Mouse (Mus musculus) CH12.LX (cell line): ENCODE data around the gene Lmod3. TPM values are rescaled to one million over a fixed set of nuclear protein-coding genes. Genes with fewer than 3 reads are reported as not detected.
A peak's percentile ranks its signal among the peaks of the same experiment; 100 is the strongest.

Source experiments
- DNase-seq: peaks from one replicate; pipeline ENCODE4 v3.0.0-alpha.2; 2013; ENCODE audit errors: extremely low read depth
- H3K27ac ChIP-seq: 2 replicates; pipeline ENCODE4 v1.5.1; 2012; ENCODE audit warnings: low read depth, mild to moderate bottlenecking, control low read depth, moderate library complexity; ENCODE audit not compliant: insufficient read depth
- H3K27me3 ChIP-seq: replicated peaks from 2 replicates; pipeline ENCODE3; 2012; ENCODE audit warnings: inconsistent platforms
- H3K36me3 ChIP-seq, 2 experiments: replicated peaks in 1 of 2; 2 replicates each; pipeline versions ENCODE3 to v1.6.1; 2012; ENCODE audit warnings: inconsistent platforms in 1 of 2, low read length in 1 of 2, mild to moderate bottlenecking in 1 of 2, mixed read lengths in 1 of 2, moderate library complexity in 1 of 2; ENCODE audit not compliant: control insufficient read depth in 1 of 2, insufficient read depth in 1 of 2
- H3K4me1 ChIP-seq, 2 experiments: 2 replicates each; pipeline ENCODE4 v1.6.1; 2012; ENCODE audit warnings: inconsistent platforms in 1 of 2, moderate library complexity in 1 of 2; ENCODE audit not compliant: insufficient read depth in 2 of 2, control insufficient read depth in 1 of 2
- H3K4me2 ChIP-seq: 2 replicates; pipeline ENCODE4 v1.6.1; 2012; ENCODE audit warnings: low read depth, mild to moderate bottlenecking, control low read depth; ENCODE audit not compliant: poor library complexity, insufficient read depth, severe bottlenecking
- H3K4me3 ChIP-seq, 3 experiments: fragments of 150-350 bp in 1 of 3; sonication (generic) in 1 of 3; replicated peaks in 1 of 3; 2 replicates each; pipeline versions ENCODE3 to v1.5.1; 2011 to 2012; ENCODE audit warnings: low read depth in 2 of 3, low read length in 2 of 3, mild to moderate bottlenecking in 2 of 3, moderate library complexity in 2 of 3, control low read depth in 1 of 3, improper control_type of control experiment in 1 of 3, inconsistent platforms in 1 of 3, mixed read lengths in 1 of 3; ENCODE audit not compliant: poor library complexity in 1 of 3
- H3K79me2 ChIP-seq: replicated peaks from 2 replicates; pipeline ENCODE4 v1.6.1; 2012; ENCODE audit warnings: mild to moderate bottlenecking, moderate library complexity; ENCODE audit not compliant: control insufficient read depth, poor library complexity, insufficient read depth, severe bottlenecking; ENCODE audit errors: extremely low read depth
- H3K9ac ChIP-seq: 2 replicates; pipeline ENCODE4 v1.6.1; 2012; ENCODE audit warnings: low read depth, mild to moderate bottlenecking, control low read depth, moderate library complexity; ENCODE audit not compliant: insufficient read depth
- H3K9me3 ChIP-seq: replicated peaks from 2 replicates; pipeline ENCODE3; 2012; ENCODE audit warnings: low read length, inconsistent platforms, mixed read lengths
- CHD1 ChIP-seq: IDR thresholded peaks from 2 replicates; pipeline ENCODE4 v1.6.1; 2012; ENCODE audit warnings: low read depth, low read length, improper control_type of control experiment, inconsistent platforms
- CHD2 ChIP-seq: IDR thresholded peaks from 2 replicates; pipeline ENCODE4 v1.6.1; 2011; ENCODE audit warnings: low read length, improper control_type of control experiment
- CTCF ChIP-seq, 2 experiments: IDR thresholded peaks in 1 of 2; conservative IDR thresholded peaks in 1 of 2; 2 replicates each; pipeline ENCODE4 v1.5.1; 2011 to 2012; ENCODE audit warnings: low read depth in 2 of 2, low read length in 2 of 2, improper control_type of control experiment in 1 of 2, inconsistent platforms in 1 of 2, mild to moderate bottlenecking in 1 of 2, moderate library complexity in 1 of 2
- E2F4 ChIP-seq: IDR thresholded peaks from 2 replicates; pipeline ENCODE4 v1.6.1; 2011; ENCODE audit warnings: low read depth, low read length, improper control_type of control experiment; ENCODE audit not compliant: insufficient replicate concordance
- ELF1 ChIP-seq: IDR thresholded peaks from 2 replicates; pipeline ENCODE4 v1.6.1; 2014; ENCODE audit warnings: low read depth, mild to moderate bottlenecking, inconsistent platforms, low read length, improper control_type of control experiment
- EP300 ChIP-seq: IDR thresholded peaks from 2 replicates; pipeline ENCODE4 v1.6.1; 2011; ENCODE audit warnings: low read length, improper control_type of control experiment
- ETS1 ChIP-seq: conservative IDR thresholded peaks from 2 replicates; pipeline ENCODE4 v1.6.1; 2012; ENCODE audit warnings: low read depth, mild to moderate bottlenecking, inconsistent platforms, low read length, improper control_type of control experiment, moderate library complexity
- HCFC1 ChIP-seq: IDR thresholded peaks from 2 replicates; pipeline ENCODE4 v1.6.1; 2012; ENCODE audit warnings: low read depth, mild to moderate bottlenecking, inconsistent platforms, low read length, improper control_type of control experiment
- KAT2A ChIP-seq: IDR thresholded peaks from 2 replicates; pipeline ENCODE4 v1.6.1; 2012; ENCODE audit warnings: low read length, improper control_type of control experiment, inconsistent platforms; ENCODE audit not compliant: insufficient replicate concordance
- MAFK ChIP-seq: IDR thresholded peaks from 2 replicates; pipeline ENCODE4 v1.6.1; 2011; ENCODE audit warnings: low read length, improper control_type of control experiment; ENCODE audit not compliant: insufficient replicate concordance
- MAZ ChIP-seq: IDR thresholded peaks from 2 replicates; pipeline ENCODE4 v1.6.1; 2012; ENCODE audit warnings: low read depth, mild to moderate bottlenecking, inconsistent platforms, low read length, improper control_type of control experiment, moderate library complexity
- MEF2A ChIP-seq: IDR thresholded peaks from 2 replicates; pipeline ENCODE4 v1.6.1; 2014; ENCODE audit warnings: low read depth, mild to moderate bottlenecking, inconsistent platforms, low read length, improper control_type of control experiment, borderline replicate concordance
- MXI1 ChIP-seq: IDR thresholded peaks from 2 replicates; pipeline ENCODE4 v1.6.1; 2011; ENCODE audit warnings: mild to moderate bottlenecking, low read depth, low read length, improper control_type of control experiment
- MYC ChIP-seq: IDR thresholded peaks from 2 replicates; pipeline ENCODE4 v1.6.1; 2011; ENCODE audit warnings: low read depth, mild to moderate bottlenecking, improper control_type of control experiment, low read length
- NELFE ChIP-seq: IDR thresholded peaks from 2 replicates; pipeline ENCODE4 v1.6.1; 2011; ENCODE audit warnings: low read depth, low read length, improper control_type of control experiment
- NRF1 ChIP-seq: IDR thresholded peaks from 2 replicates; pipeline ENCODE4 v1.6.1; 2014; ENCODE audit warnings: low read depth, mild to moderate bottlenecking, inconsistent platforms, low read length, improper control_type of control experiment, moderate library complexity
- PAX5 ChIP-seq: IDR thresholded peaks from 2 replicates; pipeline ENCODE4 v1.6.1; 2012; ENCODE audit warnings: low read length, inconsistent platforms, mixed read lengths
- POLR2A ChIP-seq: IDR thresholded peaks from 2 replicates; pipeline ENCODE4 v1.6.1; 2011; ENCODE audit warnings: low read depth, mild to moderate bottlenecking, improper control_type of control experiment, low read length
- RAD21 ChIP-seq: IDR thresholded peaks from 2 replicates; pipeline ENCODE4 v1.6.1; 2011; ENCODE audit warnings: low read depth, mild to moderate bottlenecking, low read length, improper control_type of control experiment, moderate library complexity
- SMC3 ChIP-seq: IDR thresholded peaks from 2 replicates; pipeline ENCODE4 v1.6.1; 2011; ENCODE audit warnings: low read depth, low read length, improper control_type of control experiment
- UBTF ChIP-seq: IDR thresholded peaks from 2 replicates; pipeline ENCODE4 v1.6.1; 2012; ENCODE audit warnings: low read depth, mild to moderate bottlenecking, inconsistent platforms, low read length, improper control_type of control experiment, moderate library complexity
- USF2 ChIP-seq: conservative IDR thresholded peaks from 2 replicates; pipeline ENCODE4 v1.6.1; 2011; ENCODE audit warnings: low read depth, low read length, improper control_type of control experiment
- ZMIZ1 ChIP-seq: IDR thresholded peaks from 2 replicates; pipeline ENCODE4 v1.6.1; 2012; ENCODE audit warnings: low read depth, mild to moderate bottlenecking, inconsistent platforms, low read length, improper control_type of control experiment
- dilution Hi-C: fragments of 300-500 bp; cut with MboI; formaldehyde crosslinking; loops from 2 replicates; pipeline ENCODE4 v1.14.3; 2020; ENCODE audit warnings: low sequenced_read_pairs; ENCODE audit not compliant: extremely low pct_unique_long_range_greater_than_20kb, extremely low pct_ligation_motif_present
- in situ Hi-C: fragments of 300-500 bp; cut with MboI; formaldehyde crosslinking; loops from 3 replicates; pipeline ENCODE4 v1.14.3; 2019; ENCODE audit warnings: low sequenced_read_pairs, low pct_ligation_motif_present, low pct_unique_long_range_greater_than_20kb, mixed read lengths
- polyA plus RNA-seq: library from polyadenylated mRNA; unstranded; fragments of >175 nt; gene quantifications from 2 replicates; pipeline ENCODE4 v1.2.1, GENCODE M21; 2012; ENCODE audit warnings: low read depth; ENCODE audit not compliant: insufficient read length
- total RNA-seq, 2 experiments: library from RNA; depleted of rRNA; stranded (reverse); fragments of 300-350 nt in 1 of 2; fragments of >200 nt in 1 of 2; gene quantifications; 2 replicates each; pipeline ENCODE4 v1.2.3; 2012 to 2014

Lmod3 gene
- total and polyA plus RNA-seq, 3 experiments = not detected

DNA sequence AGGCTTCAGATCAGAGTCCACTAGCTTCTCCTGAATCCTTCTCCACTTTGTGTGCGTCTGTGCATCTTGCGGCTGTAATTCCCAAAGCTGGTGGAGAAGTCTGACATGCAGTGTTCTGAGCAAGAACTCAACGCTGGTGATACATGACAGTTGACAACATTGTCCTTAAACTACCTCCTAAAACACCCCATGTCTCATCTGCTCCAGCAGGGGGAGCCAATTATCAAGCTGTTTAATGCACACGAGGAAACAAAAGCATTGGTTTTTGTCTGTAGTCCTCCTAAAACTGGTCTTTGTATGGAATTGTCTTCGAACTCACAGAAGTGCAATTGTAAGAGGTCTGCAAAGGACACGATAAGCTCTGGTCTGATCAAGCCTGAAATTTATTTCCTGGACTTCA lies 1.6 kb downstream of the Lmod3 start:
- no peak overlapping the region for H3K4me3 ChIP-seq
- H3K27ac ChIP-seq = no peak overlapping the region
- no peaks in the 10 kb centered on the region for H3K27me3 ChIP-seq
- H3K4me1 ChIP-seq = 0 out of 4 replicates have a peak, but pooled peaks cover 0 to 7% of the 10 kb centered on the region in 2 experiments
- no peaks in the 10 kb centered on the region for H3K79me2 ChIP-seq
- no peak overlapping the region for H3K9ac ChIP-seq
- no peaks in the 10 kb centered on the region for H3K9me3 ChIP-seq
- H3K36me3 ChIP-seq = no peaks in the 10 kb centered on the region
- no peak for TF ChIP-seq ZMIZ1
- TF ChIP-seq NELFE = no peak
- no peak for TF ChIP-seq POLR2A
- TF ChIP-seq USF2 = no peak
- no peak for TF ChIP-seq MXI1
- TF ChIP-seq EP300 = no peak
- no peak for TF ChIP-seq ETS1
- TF ChIP-seq SMC3 = peak; percentile 84
- no peak for TF ChIP-seq UBTF
- no peak for TF ChIP-seq MAZ
- TF ChIP-seq CHD1 = no peak
- no peak for TF ChIP-seq ELF1
- TF ChIP-seq MEF2A = no peak
- no peak for TF ChIP-seq MYC
- TF ChIP-seq MAFK = no peak
- peak; percentile 75 for TF ChIP-seq RAD21
- TF ChIP-seq E2F4 = no peak
- no peak for TF ChIP-seq NRF1
- no peak for TF ChIP-seq PAX5
- peak; percentile 70 to 84 for TF ChIP-seq CTCF (conservative IDR thresholded peaks at IDR 0.05 in 1 of 2, IDR thresholded peaks at IDR 0.05 in 1 of 2; ENCODE audit: low read depth in 2 of 2, low read length in 2 of 2)
- no peak for TF ChIP-seq KAT2A
- TF ChIP-seq HCFC1 = no peak
- dilution Hi-C loops (no loop called here), in situ Hi-C loops (loop anchor here (25.0 kb wide), 1 partner anchor 486 kb away; no protein-coding TSS in a partner anchor)
- DNase-seq = peak; percentile 67
- H3K4me2 ChIP-seq = peak overlapping the region; percentile 24; the same call in 1 of the 2 replicates

DNA sequence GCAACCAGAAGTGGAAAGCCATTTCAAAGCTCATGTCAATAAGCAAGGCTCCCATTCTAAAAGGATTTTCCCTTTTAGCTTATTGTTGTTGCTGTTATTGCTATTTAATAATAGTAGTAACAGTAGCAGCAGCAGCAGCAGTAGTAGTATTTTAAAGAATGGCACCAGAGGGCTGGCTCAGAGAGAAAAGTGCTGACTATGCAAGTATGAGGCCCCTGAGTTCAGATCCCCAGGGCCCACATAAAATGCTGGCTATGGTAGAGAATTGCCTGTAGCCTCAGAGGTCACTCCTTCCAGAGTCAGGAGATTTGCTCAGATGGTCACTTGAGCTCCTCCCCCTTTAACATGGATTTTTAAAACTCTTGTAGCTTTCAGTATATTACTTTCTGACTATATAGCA lies 7.4 kb downstream of the Lmod3 start:
- Histone ChIP-seq H3K9ac (no peak overlapping the region), H3K36me3 (no peaks in the 10 kb centered on the region), H3K79me2 (no peaks in the 10 kb centered on the region), H3K4me3 (no peak overlapping the region), H3K9me3 (no peaks in the 10 kb centered on the region), H3K4me2 (no peak overlapping the region), H3K4me1 (no peaks in the 10 kb centered on the region), H3K27ac (no peak overlapping the region), H3K27me3 (no peaks in the 10 kb centered on the region)
- in situ Hi-C loops (no loop called here), dilution Hi-C loops (no loop called here)
- DNase-seq = no peak
- no peak for TF ChIP-seq CHD2
- peak; percentile 92 for TF ChIP-seq MAFK
